Mouse (Mus musculus): ENCODE data around the gene Slc22a15.

DNA sequence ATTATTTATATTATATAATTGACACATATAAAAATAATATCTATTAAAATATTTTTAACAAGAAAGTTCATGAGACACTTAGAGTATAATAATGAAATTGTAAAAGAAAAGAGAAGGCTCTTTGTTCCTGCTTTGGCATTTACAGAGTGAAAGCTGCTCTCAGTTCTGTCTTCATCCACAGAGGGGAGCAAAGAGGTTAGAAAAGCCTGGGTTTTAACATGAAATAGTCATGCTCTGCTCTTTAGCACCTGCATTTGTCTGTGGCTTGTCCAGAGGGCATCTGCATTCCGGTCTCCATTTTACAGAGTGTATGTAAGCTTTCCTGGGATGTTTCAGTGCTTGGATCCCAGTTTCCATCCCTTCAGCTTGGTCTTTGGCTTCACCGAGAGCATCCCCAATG lies 28.3 kb upstream of the Slc22a15 start:
- no peak for TF ChIP-seq POLR2A (IDR thresholded peaks at IDR 0.05; ENCODE audit: control insufficient read depth, extremely low read depth, insufficient read depth, low read length, poor library complexity)
- no peak for TF ChIP-seq CTCF (IDR thresholded peaks at IDR 0.05; ENCODE audit: borderline replicate concordance, control insufficient read depth, extremely low read depth, insufficient read depth, low read length, poor library complexity)
